Mouse (Mus musculus): Measurements from ENCODE around the gene Lhb. TPM values are rescaled to one million over a fixed set of nuclear protein-coding genes. Genes with fewer than 3 reads are reported as not detected.

Gene Lhb
- total RNA-seq, 2 experiments from 2014 or later: 0.75 TPM; not detected in 1

DNA sequence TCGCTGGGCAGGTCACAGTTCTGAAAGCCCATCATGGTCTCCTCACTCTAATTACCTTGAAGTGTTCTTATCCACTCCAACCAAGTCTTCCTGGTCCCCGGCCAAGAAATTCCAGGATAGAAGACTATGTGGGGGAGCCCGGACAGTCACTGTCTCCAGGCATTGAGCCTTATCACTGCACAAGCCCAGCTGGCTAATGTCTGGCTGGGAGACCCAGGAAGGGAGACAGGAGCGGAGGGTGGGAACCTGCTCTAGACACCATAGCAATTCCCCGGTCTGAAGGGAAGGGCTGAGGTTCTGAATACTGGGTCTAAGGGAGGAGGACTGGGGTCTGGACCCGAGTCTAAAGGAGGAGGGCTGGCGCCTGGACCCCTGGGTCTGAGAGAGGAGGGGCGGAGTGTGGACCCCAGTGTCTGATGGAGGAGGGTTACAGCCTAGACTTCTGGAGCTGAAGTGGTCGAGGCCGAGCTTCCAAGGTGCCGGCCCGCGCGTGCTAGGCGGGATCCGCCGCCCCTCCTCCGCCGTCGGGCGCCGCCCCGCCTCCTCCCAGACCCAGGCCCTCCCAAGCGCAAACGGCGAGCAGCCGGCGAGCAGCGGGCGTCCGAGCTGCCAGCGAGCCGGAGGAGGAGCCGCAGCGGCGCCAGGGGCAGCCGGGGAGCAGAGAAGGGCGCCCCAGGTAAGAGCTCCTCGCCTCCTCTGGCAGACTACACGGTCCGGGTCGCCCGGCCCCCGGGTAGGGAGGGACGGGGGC, 7.3 kb upstream of the Lhb start, which contains the start of gene Ntf5:
TSS of gene Ntf5 (plus strand) at position 583 of the 751 bp plus-strand sequence.
- no peak for DNase-seq (ENCODE audit: low spot score in 2 of 2)

DNA sequence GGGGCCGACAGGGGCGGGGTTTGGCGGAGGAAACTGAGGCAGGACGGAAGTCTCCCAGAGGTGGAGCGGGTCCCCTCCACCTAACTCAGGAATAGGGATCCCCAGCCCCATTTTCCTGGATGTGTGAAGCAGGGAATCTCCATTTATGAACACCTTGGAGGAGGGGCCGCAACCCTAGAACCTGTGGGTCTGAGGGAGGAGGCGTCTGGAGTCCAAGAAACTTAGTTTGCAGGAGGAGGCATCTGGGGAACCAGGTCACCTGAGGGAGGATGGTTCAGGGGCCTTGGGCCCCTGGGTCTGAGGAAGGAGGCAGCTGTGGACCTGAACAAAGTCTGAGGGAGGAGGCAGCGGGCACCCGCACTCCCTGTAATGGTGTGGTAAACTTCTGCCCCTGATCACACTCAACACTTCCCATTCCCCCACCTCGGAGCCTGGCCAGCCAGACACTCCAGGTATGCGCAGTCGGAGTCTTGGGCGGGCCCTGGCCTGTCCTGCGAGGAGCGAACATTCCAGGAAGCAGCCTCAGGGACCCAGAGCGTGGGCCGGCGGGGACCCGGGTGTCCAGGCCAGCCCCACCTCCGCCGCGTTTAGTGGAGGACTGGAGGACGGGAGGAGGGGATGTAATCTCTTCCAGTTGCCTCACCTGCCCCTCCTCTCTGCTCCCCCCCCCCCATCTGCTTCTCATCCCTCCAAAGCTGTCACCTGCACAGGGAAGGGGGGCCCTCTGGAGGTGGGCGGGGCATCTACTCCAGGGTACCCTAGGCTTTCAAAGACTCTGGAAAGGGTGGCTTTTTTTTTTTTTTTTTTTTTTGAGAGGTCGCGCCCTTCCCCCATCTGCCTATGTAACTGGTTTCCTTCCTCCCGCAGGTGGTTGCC, 6.5 kb upstream of the Lhb start:
- no peak for DNase-seq (ENCODE audit: low spot score in 2 of 2)

DNA sequence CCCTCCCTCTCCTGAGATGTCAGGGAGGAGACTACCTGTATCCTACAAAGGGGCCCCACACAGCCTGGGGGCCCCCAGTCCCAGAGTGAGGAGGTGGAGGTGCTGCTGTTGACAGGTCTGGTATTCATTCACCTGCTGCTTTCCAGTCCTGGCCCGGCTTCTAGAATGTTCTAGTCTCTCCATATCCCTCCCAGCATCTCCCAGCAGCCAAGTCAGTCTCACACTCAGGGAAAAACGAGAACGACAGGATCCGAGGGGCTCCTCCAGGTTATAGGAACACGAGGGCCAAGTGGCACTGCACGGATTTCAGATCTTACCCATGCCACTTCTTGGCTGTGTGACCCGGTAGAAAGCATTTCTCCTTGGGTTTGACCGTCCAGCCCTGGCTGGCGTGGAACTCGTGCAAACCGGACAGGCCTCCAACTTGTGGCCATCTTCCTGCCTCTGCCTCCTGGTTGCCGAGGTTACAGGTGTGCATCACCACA, 5.8 kb upstream of the Lhb start:
- DNase-seq (ENCODE audit: low spot score in 2 of 2): no peak

DNA sequence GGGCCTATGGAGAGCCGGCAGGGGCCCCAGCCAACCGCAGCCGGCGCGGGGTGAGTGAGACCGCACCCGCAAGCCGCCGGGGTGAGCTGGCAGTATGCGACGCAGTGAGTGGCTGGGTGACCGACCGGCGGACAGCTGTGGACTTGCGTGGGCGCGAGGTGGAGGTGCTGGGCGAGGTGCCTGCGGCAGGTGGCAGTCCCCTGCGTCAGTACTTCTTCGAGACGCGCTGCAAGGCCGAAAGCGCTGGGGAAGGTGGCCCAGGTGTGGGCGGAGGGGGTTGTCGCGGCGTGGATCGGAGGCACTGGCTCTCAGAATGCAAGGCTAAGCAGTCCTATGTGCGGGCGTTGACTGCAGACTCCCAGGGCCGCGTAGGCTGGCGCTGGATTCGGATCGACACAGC, 5.0 kb upstream of the Lhb start:
- no peak for DNase-seq (ENCODE audit: low spot score in 2 of 2)

DNA sequence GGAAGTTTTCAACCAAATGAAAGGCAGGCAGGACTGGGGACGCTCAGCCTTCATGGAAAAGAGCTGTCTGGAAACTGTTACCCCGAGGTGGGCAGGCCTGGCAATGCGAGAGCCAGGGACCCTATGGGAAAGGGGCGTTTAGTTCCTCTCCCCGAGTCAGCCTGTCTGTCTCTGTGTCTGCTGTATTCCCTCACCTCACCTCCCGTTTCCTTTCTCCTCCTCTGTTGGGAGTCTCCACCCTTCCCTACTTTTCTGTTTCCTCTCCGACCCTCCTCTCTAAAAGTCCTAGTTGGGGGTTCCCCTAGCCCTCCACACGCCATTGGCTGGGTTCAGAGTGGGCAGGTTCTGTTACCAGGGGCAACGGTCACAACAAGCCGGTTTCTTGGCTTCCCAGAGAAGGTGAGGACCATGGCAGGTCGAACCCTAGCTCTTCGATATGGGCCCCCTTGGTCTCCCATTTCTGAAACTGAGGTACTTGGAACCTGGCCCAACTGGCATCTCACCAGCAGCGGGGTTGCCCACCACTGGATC, 2.6 kb upstream of the Lhb start:
- DNase-seq (ENCODE audit: low spot score in 2 of 2): no peak

DNA sequence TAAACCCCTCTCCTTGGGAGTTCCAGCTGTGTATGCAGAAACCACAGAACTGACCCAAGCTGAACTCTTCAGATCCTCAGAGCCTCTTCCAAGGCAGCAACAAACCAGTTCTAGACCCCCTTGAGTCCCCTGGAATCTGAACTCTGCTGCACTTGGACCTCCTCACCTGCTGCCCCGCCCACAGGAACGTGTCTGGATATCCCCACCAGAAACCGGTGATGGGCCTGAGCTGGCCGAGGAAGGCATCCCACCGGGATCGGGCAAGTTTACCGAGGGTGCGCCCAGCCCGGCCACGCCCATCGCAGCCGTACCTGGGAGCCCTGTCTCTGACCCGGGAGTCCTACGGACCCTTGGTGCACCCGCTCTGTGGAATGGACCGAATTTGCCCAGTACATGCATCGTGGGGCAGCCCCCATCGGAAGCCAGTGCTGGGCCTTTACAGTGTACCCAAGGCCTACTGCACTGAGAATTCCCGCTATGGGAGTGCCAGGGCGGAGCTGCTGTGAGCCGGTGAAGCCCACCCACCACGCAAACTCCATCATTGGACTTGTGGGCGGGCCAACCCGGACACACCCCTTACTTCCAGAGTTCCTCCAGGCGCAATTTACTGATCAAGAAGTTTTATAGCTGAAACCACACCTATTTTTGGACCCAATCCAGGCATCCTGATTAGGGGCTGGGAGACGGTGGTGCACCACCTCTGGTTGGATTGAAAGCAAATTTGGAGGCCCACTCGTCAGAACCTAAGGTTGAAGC, 583 bp upstream of the Lhb start:
- no peak for DNase-seq (ENCODE audit: low spot score in 2 of 2)

DNA sequence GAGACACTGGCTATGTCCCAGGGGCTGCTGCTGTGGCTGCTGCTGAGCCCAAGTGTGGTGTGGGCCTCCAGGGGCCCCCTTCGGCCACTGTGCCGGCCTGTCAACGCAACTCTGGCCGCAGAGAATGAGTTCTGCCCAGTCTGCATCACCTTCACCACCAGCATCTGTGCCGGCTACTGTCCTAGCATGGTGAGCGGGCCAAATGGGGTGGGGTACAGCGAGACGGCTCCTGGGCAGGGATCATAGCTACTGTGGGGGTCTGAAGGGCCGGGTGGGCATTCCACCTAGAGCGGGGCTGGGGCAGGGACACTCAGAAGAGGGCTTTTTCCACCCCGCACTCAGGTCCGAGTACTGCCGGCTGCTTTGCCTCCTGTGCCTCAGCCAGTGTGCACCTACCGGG, 574 bp downstream of the Lhb start:
- DNase-seq (ENCODE audit: low spot score in 2 of 2): no peak

DNA sequence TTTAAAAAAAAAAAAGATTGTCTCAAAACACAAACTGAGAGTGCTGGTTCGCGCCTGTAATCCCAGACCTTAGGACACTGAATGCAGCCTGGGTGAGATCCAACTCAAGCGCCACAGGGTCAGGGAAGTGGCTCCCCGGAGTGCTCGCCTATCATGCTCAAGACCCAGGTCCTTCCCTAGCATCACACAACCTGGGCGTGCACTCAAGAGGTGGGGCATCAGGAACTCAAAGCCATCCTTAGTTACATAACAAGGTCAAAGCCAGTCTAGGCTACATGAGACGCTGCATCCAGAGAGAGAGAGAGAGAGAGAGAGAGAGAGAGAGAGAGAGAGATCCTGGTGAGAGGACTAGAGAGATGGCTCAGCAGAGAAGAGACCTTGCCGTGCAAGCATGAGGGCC, 5.9 kb downstream of the Lhb start:
- DNase-seq (ENCODE audit: low spot score in 2 of 2): no peak

DNA sequence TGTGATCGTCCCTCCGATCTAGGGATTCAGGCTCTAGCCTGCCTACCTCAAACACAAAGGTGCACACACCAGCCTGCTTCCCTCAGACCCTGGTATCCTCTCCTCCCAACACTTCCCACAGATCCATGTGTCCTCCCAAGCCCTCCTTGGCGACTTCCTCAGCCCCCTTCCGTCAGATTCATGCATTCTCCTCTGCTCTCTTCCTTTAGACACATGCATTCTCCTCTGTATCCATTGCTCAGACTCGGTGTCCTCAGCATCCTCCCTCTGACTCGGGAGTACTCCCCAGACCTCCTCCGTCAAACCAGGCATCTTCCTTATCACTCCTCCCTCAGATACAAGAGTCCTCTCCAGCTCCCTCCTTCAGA, 13.2 kb downstream of the Lhb start:
- DNase-seq (ENCODE audit: low spot score in 2 of 2): no peak

DNA sequence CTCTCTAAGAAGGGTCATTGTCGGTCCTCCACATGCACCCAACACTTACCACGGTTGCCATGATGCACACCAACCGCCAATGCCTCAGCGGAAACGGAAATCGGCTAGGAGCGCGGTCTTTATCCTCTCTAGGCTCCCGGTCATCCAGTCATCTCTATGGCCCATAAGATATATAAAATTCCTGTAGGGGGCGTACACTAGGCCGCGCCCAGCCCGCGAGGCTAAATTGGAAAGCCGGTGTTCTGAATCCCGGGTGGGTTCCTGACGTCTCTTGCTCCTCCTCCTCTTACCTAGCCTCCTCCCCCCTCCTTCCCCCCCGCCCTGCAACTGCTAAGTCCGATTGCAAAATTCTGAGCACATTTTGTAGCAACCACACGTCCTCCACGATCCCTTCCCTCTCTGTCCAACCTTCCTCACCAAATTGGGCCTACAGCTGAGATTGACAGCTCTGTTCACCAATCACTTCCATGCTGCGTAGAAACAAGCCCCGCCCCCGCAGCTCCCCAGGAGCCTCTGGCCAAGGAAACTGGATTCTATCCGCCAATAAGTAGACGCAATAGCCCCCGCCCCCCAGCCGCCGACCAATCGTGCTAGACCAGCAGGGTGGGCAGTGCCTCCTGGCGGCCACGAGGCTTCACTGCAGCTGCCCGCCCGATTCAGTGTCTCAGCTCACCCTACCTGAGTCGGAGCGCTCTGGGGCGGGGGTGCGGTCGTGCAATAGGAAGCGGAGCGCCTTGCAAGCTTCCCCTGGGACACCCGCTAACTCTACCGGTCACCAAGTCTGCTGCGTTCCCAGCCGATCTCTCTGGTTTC, 13.8 kb downstream of the Lhb start, which contains the start of gene Gys1:
TSS of gene Gys1 (plus strand) at position 642 of the 813 bp plus-strand sequence.
- DNase-seq (ENCODE audit: low spot score in 2 of 2): peak; percentile 100

DNA sequence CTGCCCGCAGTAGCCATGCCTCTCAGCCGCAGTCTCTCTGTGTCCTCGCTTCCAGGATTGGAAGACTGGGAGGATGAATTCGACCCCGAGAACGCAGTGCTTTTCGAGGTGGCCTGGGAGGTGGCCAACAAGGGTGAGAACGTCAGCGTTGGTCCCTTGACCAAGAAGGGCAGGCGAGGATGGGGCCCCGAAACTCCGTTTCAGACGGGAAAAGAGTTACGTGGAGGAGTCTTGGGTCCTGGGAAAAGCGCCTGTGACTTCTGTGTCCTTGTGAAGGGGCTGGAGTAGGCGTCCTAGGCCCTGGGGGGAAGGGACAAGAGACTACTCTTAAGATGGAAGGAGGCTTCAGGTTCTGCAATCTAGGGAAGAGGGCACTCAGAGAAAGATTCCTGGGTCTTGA, 14.4 kb downstream of the Lhb start:
- DNase-seq (ENCODE audit: low spot score in 2 of 2): no peak

DNA sequence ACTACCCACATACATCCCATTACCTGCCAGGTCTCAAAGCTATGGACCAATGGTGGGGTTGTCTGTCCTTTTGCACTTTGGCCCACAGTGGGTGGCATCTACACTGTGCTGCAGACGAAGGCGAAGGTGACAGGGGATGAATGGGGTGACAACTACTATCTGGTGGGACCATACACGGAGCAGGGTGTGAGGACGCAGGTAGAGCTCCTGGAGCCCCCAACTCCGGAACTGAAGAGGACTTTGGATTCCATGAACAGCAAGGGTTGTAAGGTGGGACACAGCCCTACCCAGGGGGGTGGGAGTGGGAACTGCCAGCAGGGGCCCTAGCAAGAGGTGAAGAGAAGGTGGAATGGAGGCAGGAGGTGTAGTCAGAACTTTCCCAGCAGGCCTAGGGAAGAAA, 15.8 kb downstream of the Lhb start:
- DNase-seq (ENCODE audit: low spot score in 2 of 2): no peak

DNA sequence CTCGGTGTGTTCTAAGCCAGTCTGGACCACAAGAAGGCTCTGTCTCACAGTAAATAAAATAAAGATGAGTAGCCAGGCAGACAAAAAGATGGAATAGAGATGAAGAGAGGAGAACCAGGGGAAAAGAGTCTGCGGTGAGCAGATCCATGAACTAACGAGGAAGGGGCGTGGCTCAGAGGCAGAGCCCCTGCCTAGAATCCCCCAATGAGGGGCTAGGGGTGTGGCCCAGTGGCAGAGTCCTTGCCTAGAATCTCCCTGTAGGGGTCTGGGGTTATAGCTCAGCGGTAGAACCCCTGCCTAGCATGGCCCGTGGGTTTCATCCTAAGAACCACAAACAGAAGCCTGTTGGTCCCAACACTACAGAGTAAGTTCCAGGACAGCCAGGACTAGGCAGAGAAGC, 16.4 kb downstream of the Lhb start:
- DNase-seq (ENCODE audit: low spot score in 2 of 2): no peak

DNA sequence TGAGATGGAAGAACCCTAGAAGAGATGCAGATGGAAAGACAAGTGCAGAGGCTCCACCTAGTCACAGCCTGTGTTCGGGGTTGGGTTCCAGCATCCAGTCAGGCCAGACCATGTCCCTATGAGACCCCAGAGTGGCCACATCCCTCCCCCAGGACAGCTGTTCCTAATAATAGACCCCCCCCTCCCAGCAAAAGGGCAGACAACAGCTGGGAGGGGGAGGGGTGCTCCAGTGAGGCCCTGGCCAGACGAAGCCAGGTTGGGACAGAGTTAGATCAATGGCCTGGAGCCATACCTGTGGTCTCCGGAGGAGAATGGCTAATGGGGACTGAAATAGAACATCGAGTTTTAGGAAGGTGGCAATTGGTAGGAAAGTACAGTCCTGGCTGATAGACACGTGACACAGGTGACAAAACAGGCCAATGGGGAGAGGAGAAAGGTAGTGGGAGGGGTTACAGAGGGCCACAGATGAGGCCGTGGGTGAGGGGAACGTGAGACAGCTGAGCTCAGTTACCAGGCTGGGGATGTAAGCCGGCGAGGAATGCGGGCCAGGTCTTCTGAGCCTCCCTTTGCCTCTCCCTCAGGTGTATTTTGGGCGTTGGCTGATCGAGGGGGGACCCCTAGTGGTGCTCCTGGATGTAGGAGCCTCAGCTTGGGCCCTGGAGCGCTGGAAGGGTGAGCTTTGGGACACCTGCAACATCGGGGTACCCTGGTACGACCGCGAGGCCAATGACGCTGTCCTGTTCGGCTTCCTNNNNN, 17.1 kb downstream of the Lhb start, which contains the start of gene Ruvbl2:
TSS of gene Ruvbl2 (minus strand) at position 576 of the 756 bp plus-strand sequence.
- no peak for DNase-seq (ENCODE audit: low spot score in 2 of 2)

DNA sequence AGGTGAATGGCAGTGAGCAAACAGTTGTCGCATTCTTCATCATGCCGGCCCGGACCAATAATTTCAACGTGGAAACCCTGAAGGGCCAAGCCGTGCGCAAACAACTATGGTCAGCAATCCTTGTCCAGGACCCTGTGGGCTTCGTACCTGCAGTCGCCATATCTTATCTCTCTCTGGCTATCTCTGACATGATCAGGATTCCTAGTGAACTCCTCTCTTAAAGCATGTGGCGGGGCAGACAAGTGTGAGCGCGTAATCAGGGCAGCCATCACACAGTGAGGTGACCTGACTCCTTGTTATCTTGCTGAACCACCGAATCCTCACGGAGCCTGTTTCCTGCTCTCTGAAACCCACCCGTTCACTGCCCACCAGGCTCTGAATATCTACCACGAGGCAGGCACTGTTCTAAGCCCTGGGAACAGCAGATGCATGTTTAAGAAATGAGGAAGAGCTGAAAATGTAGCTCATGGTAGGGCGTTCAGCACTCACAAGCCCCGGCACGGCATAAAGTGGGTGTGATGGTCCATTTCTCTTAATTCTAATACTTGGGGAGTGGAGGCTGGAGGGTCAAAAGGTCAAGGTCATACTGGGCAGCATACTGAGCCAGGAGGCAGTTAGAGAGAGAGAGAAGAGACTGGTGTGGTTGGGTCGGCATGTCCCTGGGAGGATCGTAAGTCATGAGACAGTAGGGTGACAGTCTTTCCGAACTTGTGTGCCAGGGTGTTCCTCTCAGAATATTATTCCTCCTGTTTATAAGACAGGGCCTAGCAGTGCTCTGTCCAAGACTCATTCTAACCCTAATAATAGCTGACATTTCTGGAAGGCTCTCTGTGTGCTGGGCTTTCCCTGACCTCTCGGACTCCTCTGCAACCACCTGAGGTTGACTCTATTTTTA, 23.2 kb downstream of the Lhb start:
- no peak for DNase-seq (ENCODE audit: low spot score in 2 of 2)

DNA sequence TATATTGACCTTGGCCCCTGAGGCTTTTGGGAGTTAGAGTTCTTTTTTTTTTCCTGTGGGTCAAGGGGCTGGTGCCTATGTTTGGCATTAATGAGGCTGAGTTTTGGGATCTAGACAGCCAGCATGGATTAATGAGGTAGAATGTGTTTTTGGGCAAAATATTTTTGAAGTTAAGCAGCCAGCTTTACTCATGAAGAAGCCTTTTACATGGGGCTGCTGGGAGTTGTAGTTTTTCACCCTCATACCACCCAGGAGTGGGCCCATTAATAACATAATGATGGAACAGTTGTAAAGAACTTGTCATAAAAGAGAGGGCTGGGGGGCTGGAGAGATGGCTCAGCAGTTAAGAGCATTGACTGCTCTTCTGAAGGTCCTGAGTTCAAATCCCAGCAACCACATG, 26.0 kb downstream of the Lhb start:
- DNase-seq (ENCODE audit: low spot score in 2 of 2): no peak

DNA sequence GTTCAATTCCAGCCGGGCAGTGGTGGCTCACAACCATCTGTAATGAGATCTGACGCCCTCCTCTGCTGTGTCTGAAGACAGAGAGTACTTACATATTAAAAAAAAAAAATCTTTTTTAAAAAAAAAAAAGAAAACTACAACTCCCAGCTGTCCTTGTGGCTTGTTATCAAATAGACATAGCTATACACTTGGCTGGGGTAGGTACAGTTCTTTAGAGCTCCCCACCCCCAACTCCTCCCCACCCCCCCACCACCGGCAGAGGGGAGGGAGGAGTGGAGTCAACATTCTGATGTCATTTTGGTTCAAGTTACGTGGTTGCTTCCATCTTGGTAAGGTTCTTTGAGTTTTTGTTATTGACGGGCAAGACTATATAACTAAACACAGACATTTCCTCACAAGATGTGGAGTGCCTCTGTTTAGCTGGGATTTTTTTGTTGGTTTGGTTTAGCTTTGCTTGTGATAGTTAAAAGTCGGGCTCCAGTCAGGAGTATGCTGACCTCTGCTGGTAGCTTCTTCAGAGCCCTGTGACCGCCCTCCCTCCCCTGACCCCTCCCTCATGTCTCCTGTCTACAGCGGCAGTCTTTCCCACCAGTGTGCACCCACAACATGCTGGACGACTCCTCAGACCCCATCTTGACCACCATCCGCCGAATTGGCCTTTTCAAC, 26.8 kb downstream of the Lhb start:
- DNase-seq (ENCODE audit: low spot score in 2 of 2): no peak

DNA sequence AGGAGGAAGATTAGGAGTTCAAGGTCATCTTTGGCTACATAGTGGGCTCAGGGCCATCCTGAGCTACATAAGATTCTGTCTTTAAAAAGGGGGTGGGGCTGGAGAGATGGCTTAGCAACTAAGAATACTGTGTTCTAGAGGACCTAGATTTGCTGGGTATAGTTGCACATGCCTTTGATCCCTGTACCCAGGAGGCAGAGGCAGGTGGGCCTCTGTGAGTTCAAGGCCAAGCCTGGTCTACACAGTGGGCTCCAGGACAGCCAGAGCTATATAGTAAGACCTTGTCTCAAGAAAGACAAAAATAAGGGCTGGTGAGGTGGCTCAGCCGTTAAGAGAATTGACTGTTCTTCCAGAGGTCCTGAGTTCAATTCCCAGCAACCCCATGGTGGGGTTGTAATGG, 29.4 kb downstream of the Lhb start:
- DNase-seq (ENCODE audit: low spot score in 2 of 2): no peak

All from layer of hippocampus, postnatal 10 days (tissue).